Mouse (Mus musculus) right cerebral cortex, postnatal 36 days (tissue): ENCODE data around the gene Vsx1.

Source experiments
- DNase-seq, 2 experiments: peaks; one replicate each; pipeline ENCODE4 v3.0.0; 2022; ENCODE audit warnings: low spot score in 2 of 2, mixed read lengths in 1 of 2

Vsx1 gene

GRCm38 (mm10) chr2:150667820-150668766 lies 21.1 kb downstream of the Vsx1 start, which contains the start of gene Acss1:
Gene Acss1 (minus strand): TSS chr2:150668500.
- no peak for DNase-seq

- DNase-seq, result no peak
These were observed 21.9 kb downstream of the Vsx1 start for GRCm38 (mm10) chr2:150667065-150667819.

- DNase-seq, result no peak
These were observed 22.5 kb downstream of the Vsx1 start for GRCm38 (mm10) chr2:150666723-150667064.

GRCm38 (mm10) chr2:150665534-150666451 lies 23.4 kb downstream of the Vsx1 start:
- DNase-seq, result no peak

- DNase-seq, result no peak
These were observed 24.2 kb downstream of the Vsx1 start for GRCm38 (mm10) chr2:150665006-150665405.

GRCm38 (mm10) chr2:150664152-150664920 lies 24.8 kb downstream of the Vsx1 start:
- DNase-seq, result no peak

- DNase-seq, result peak; percentile 18 to 62
These were observed 25.9 kb downstream of the Vsx1 start for GRCm38 (mm10) chr2:150663255-150663654.

- DNase-seq, result no peak
These were observed 27.2 kb downstream of the Vsx1 start for GRCm38 (mm10) chr2:150662007-150662406.

GRCm38 (mm10) chr2:150660668-150661451 lies 28.3 kb downstream of the Vsx1 start:
- DNase-seq, result no peak

GRCm38 (mm10) chr2:150660049-150660448 lies 29.1 kb downstream of the Vsx1 start:
- DNase-seq, result no peak

GRCm38 (mm10) chr2:150656975-150657768 lies 32.0 kb downstream of the Vsx1 start:
- DNase-seq, result no peak

- DNase-seq, result no peak
These were observed 33.0 kb downstream of the Vsx1 start for GRCm38 (mm10) chr2:150656112-150656511.

- no peak for DNase-seq
These were observed 33.9 kb downstream of the Vsx1 start for GRCm38 (mm10) chr2:150655290-150655689.

GRCm38 (mm10) chr2:150654814-150655213 lies 34.3 kb downstream of the Vsx1 start:
- DNase-seq, result no peak

GRCm38 (mm10) chr2:150651366-150651765 lies 37.8 kb downstream of the Vsx1 start:
- no peak for DNase-seq

GRCm38 (mm10) chr2:150650511-150651074 lies 38.6 kb downstream of the Vsx1 start:
- no peak for DNase-seq

GRCm38 (mm10) chr2:150648300-150648895 lies 40.8 kb downstream of the Vsx1 start:
- DNase-seq, result no peak

- no peak for DNase-seq
These were observed 41.4 kb downstream of the Vsx1 start for GRCm38 (mm10) chr2:150647681-150648299.
